Mouse (Mus musculus): Measurements from ENCODE around the gene Prox1. TPM values are rescaled to one million over a fixed set of nuclear protein-coding genes. Genes with fewer than 3 reads are reported as not detected.
A peak's percentile ranks its signal among the peaks of the same experiment; 100 is the strongest.

Prox1 gene
- polyA plus RNA-seq (2016; fragmentation: Nextera tagmentation; extraction: Ambion mirVana), result 0.28 and 0.46 TPM in 2 replicates

- H3K9me3 ChIP-seq (replicated peaks), result no peaks in the 10 kb centered on the region
- peak within 1 kb of the TSS; percentile 70 for H3K27ac ChIP-seq
- no peaks in the 10 kb centered on the region for H3K36me3 ChIP-seq
- WGBS, result under 1% methylated on average over 61 of the region's 62 CpGs
- peaks cover 97% of the 10 kb centered on the region for H3K27me3 ChIP-seq (ENCODE audit: low read depth, poor library complexity, severe bottlenecking)
- peak within 1 kb of the TSS; percentile 64 for H3K4me3 ChIP-seq
- H3K4me1 ChIP-seq, result peaks cover 63% of the 10 kb centered on the region
- peak; percentile 83 for DNase-seq (ENCODE audit: low spot score)
Observed at GRCm38 (mm10) chr1:190169911-190170818, at the start of gene Prox1. Prox1 (minus strand) TSS chr1:190170714.

GRCm38 (mm10) chr1:190216621-190217020, 46.1 kb upstream of the Prox1 start:
- WGBS, result 82% methylated on average over 15 of the region's 15 CpGs
- Histone ChIP-seq H3K9me3 (replicated peaks) (no peaks in the 10 kb centered on the region), H3K27me3 (ENCODE audit: low read depth, poor library complexity, severe bottlenecking) (no peaks in the 10 kb centered on the region), H3K4me1 (no peaks in the 10 kb centered on the region), H3K27ac (no peak overlapping the region), H3K4me3 (no peak overlapping the region), H3K36me3 (no peaks in the 10 kb centered on the region)
- no peak for DNase-seq (ENCODE audit: low spot score)

- Histone ChIP-seq H3K36me3 (no peaks in the 10 kb centered on the region), H3K9me3 (replicated peaks) (no peaks in the 10 kb centered on the region), H3K27ac (no peak overlapping the region), H3K4me3 (no peak overlapping the region), H3K27me3 (ENCODE audit: low read depth, poor library complexity, severe bottlenecking) (no peaks in the 10 kb centered on the region), H3K4me1 (no peaks in the 10 kb centered on the region)
- no peak for DNase-seq (ENCODE audit: low spot score)
- 65% methylated on average over 7 of the region's 7 CpGs for WGBS
Observed at GRCm38 (mm10) chr1:190214626-190215025, 44.1 kb upstream of the Prox1 start.

- Histone ChIP-seq H3K4me1 (no peaks in the 10 kb centered on the region), H3K27me3 (ENCODE audit: low read depth, poor library complexity, severe bottlenecking) (no peaks in the 10 kb centered on the region), H3K9me3 (replicated peaks) (no peaks in the 10 kb centered on the region)
Observed at GRCm38 (mm10) chr1:190213175-190213574, 42.7 kb upstream of the Prox1 start.

GRCm38 (mm10) chr1:190207246-190207645, 36.7 kb upstream of the Prox1 start:
- Histone ChIP-seq H3K4me1 (no peaks in the 10 kb centered on the region), H3K4me3 (no peak overlapping the region), H3K9me3 (replicated peaks) (no peaks in the 10 kb centered on the region), H3K27ac (no peak overlapping the region), H3K36me3 (no peaks in the 10 kb centered on the region), H3K27me3 (ENCODE audit: low read depth, poor library complexity, severe bottlenecking) (no peaks in the 10 kb centered on the region)
- 92% methylated on average over 8 of the region's 8 CpGs for WGBS
- no peak for DNase-seq (ENCODE audit: low spot score)

More at GRCm38 (mm10) chr1:190213175-190213574, 42.7 kb upstream of the Prox1 start:
- 95% methylated on average over 6 of the region's 6 CpGs for WGBS
- Histone ChIP-seq H3K36me3 (no peaks in the 10 kb centered on the region), H3K4me3 (no peak overlapping the region), H3K27ac (no peak overlapping the region)
- no peak for DNase-seq (ENCODE audit: low spot score)

GRCm38 (mm10) chr1:190205691-190206090, 35.2 kb upstream of the Prox1 start:
- no peaks in the 10 kb centered on the region for H3K9me3 ChIP-seq (replicated peaks)
- no peak overlapping the region for H3K27ac ChIP-seq
- no peaks in the 10 kb centered on the region for H3K36me3 ChIP-seq
- no peaks in the 10 kb centered on the region for H3K4me1 ChIP-seq
- 93% methylated on average over 2 of the region's 2 CpGs for WGBS
- H3K27me3 ChIP-seq (ENCODE audit: low read depth, poor library complexity, severe bottlenecking), result no peaks in the 10 kb centered on the region
- no peak overlapping the region for H3K4me3 ChIP-seq
- DNase-seq (ENCODE audit: low spot score), result no peak

- DNase-seq (ENCODE audit: low spot score), result no peak
- no peak overlapping the region for H3K27ac ChIP-seq
- H3K27me3 ChIP-seq (ENCODE audit: low read depth, poor library complexity, severe bottlenecking), result no peaks in the 10 kb centered on the region
- WGBS, result 67% methylated on average over 10 of the region's 10 CpGs
- no peak overlapping the region for H3K4me3 ChIP-seq
- no peaks in the 10 kb centered on the region for H3K4me1 ChIP-seq
- H3K9me3 ChIP-seq (replicated peaks), result no peaks in the 10 kb centered on the region
- no peaks in the 10 kb centered on the region for H3K36me3 ChIP-seq
Observed at GRCm38 (mm10) chr1:190204378-190205070, 34.0 kb upstream of the Prox1 start.

GRCm38 (mm10) chr1:190201696-190202095, 31.2 kb upstream of the Prox1 start:
- no peak for DNase-seq (ENCODE audit: low spot score)
- H3K27me3 ChIP-seq (ENCODE audit: low read depth, poor library complexity, severe bottlenecking), result no peaks in the 10 kb centered on the region
- no peak overlapping the region for H3K27ac ChIP-seq
- 88% methylated on average over 6 of the region's 6 CpGs for WGBS
- no peaks in the 10 kb centered on the region for H3K36me3 ChIP-seq
- no peaks in the 10 kb centered on the region for H3K4me1 ChIP-seq
- H3K9me3 ChIP-seq (replicated peaks), result no peaks in the 10 kb centered on the region; the same call in 1 of the 2 replicates
- H3K4me3 ChIP-seq, result no peak overlapping the region

- H3K27me3 ChIP-seq (ENCODE audit: low read depth, poor library complexity, severe bottlenecking), result no peaks in the 10 kb centered on the region
- H3K9me3 ChIP-seq (replicated peaks), result no peaks in the 10 kb centered on the region; the same call in 1 of the 2 replicates
- H3K36me3 ChIP-seq, result no peaks in the 10 kb centered on the region
- no peak for DNase-seq (ENCODE audit: low spot score)
- no peaks in the 10 kb centered on the region for H3K4me1 ChIP-seq
- no peak overlapping the region for H3K4me3 ChIP-seq
- WGBS, result 88% methylated on average over 4 of the region's 4 CpGs
- no peak overlapping the region for H3K27ac ChIP-seq
Observed at GRCm38 (mm10) chr1:190200996-190201395, 30.5 kb upstream of the Prox1 start.

GRCm38 (mm10) chr1:190198247-190198646, 27.7 kb upstream of the Prox1 start:
- Histone ChIP-seq H3K27me3 (ENCODE audit: low read depth, poor library complexity, severe bottlenecking) (no peaks in the 10 kb centered on the region), H3K9me3 (replicated peaks) (no peaks in the 10 kb centered on the region; the same call in 1 of the 2 replicates), H3K4me1 (no peaks in the 10 kb centered on the region), H3K4me3 (no peak overlapping the region), H3K36me3 (no peaks in the 10 kb centered on the region), H3K27ac (no peak overlapping the region)
- 79% methylated on average over 2 of the region's 2 CpGs for WGBS
- DNase-seq (ENCODE audit: low spot score), result no peak

- DNase-seq (ENCODE audit: low spot score), result no peak
- 83% methylated on average over 13 of the region's 13 CpGs for WGBS
- no peaks in the 10 kb centered on the region; the same call in 1 of the 2 replicates for H3K9me3 ChIP-seq (replicated peaks)
- H3K27ac ChIP-seq, result no peak overlapping the region
- H3K36me3 ChIP-seq, result no peaks in the 10 kb centered on the region
- peaks cover 15% of the 10 kb centered on the region for H3K4me1 ChIP-seq
- H3K4me3 ChIP-seq, result no peak overlapping the region
- H3K27me3 ChIP-seq (ENCODE audit: low read depth, poor library complexity, severe bottlenecking), result no peaks in the 10 kb centered on the region
Observed at GRCm38 (mm10) chr1:190192011-190192410, 21.5 kb upstream of the Prox1 start.

- DNase-seq (ENCODE audit: low spot score), result no peak
- 31% methylated on average over 10 of the region's 10 CpGs for WGBS
- H3K36me3 ChIP-seq, result no peaks in the 10 kb centered on the region
- H3K4me3 ChIP-seq, result no peak overlapping the region
- peaks cover 15% of the 10 kb centered on the region for H3K4me1 ChIP-seq
- no peak overlapping the region for H3K27ac ChIP-seq
- no peaks in the 10 kb centered on the region for H3K9me3 ChIP-seq (replicated peaks)
- H3K27me3 ChIP-seq (ENCODE audit: low read depth, poor library complexity, severe bottlenecking), result no peaks in the 10 kb centered on the region
Observed at GRCm38 (mm10) chr1:190190231-190190965, 19.9 kb upstream of the Prox1 start.

Data from limb, embryonic 10.5 days (tissue).